12 mouse cellular contexts compared by ENCODE assay signal in the genomic region with DNA sequence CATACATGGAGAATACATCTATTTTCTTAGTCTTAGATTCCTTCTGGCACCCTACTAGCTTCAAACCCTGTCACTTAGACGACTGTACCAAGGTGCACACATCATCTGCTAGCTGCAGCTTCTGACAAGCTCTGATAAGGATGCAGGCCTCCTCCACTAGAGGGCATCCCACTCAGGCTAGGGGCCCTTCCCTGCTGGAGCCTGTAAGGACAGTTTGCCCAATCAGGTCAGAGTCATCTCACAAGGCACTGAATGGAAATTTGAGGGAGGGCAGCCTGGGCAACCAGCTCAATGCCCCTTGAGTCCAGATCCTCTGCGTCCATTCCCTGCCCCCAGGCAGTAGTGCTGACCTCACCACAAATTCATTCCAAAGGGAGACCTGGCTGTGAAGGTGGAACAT. TPM values are rescaled to one million over a fixed set of nuclear protein-coding genes. Genes with fewer than 3 reads are reported as not detected.
DNase-seq lines count a peak whose midpoint lies in the region; ATAC-seq and TF ChIP-seq lines count a peak whose summit lies in the region.
"Not testable (repeated sequence)": the region's sequence is repeated elsewhere in the genome, so short reads cannot be mapped to it uniquely, and the experiment has no call there.
"Had no signal": no experiment of that assay in that cellular context is flagged by ENCODE, and none has a peak within 500 bp of the region (broad histone marks: within the 10 kb centered on the region; RNA-seq: fewer than 3 reads in every experiment).

No protein-coding gene starts in this region.

- intact Hi-C loops in left cerebral cortex, postnatal 4 days (cut with DNase I) = not testable (repeated sequence)

- ATAC-seq in forebrain, postnatal 0 days = peak; percentile 54; the same call in 1 of the 2 replicates
- ATAC-seq in hindbrain, postnatal 0 days = not testable (repeated sequence)

- H3K9me3 ChIP-seq in forebrain, postnatal 0 days (ENCODE audit: low read length); hindbrain, postnatal 0 days (ENCODE audit: low read length): not testable (repeated sequence)

- WGBS in forebrain, postnatal 0 days = 25% methylated on average over 2 of the region's 2 CpGs
- WGBS in hindbrain, postnatal 0 days = 50% methylated on average over 2 of the region's 2 CpGs

- peak; percentile 68 for TF ChIP-seq CTCF in forebrain, postnatal 0 days (IDR thresholded peaks at IDR 0.05; ENCODE audit: low read depth)
- peak; percentile 75 for TF ChIP-seq CTCF in hindbrain, postnatal 0 days (IDR thresholded peaks at IDR 0.05; ENCODE audit: low read depth)

- H3K36me3 ChIP-seq in forebrain, postnatal 0 days (ENCODE audit: insufficient read depth) = peaks cover 49% of the 10 kb centered on the region
- peaks cover 35% of the 10 kb centered on the region for H3K36me3 ChIP-seq in hindbrain, postnatal 0 days (ENCODE audit: insufficient read depth, low read length)

- H3K4me3 ChIP-seq in forebrain, postnatal 0 days (ENCODE audit: low read depth, low read length); hindbrain, postnatal 0 days (ENCODE audit: low read length): not testable (repeated sequence)

- not testable (repeated sequence) for H3K9ac ChIP-seq in forebrain, postnatal 0 days; hindbrain, postnatal 0 days (replicated peaks; ENCODE audit: low read length)

- not testable (repeated sequence) for H3K27ac ChIP-seq in forebrain, postnatal 0 days (ENCODE audit: low read depth, low read length); hindbrain, postnatal 0 days

- H3K4me2 ChIP-seq in forebrain, postnatal 0 days (ENCODE audit: low read depth); hindbrain, postnatal 0 days (ENCODE audit: low read depth, low read length): not testable (repeated sequence)

- not testable (repeated sequence) for H3K4me1 ChIP-seq in forebrain, postnatal 0 days (ENCODE audit: insufficient read depth); hindbrain, postnatal 0 days (ENCODE audit: insufficient read depth, low read length)

- not testable (repeated sequence) for H3K27me3 ChIP-seq in forebrain, postnatal 0 days (ENCODE audit: insufficient read depth, low read length); hindbrain, postnatal 0 days (ENCODE audit: insufficient read depth, low read length)

- DNase-seq in A20 (ENCODE audit: low read depth, low spot score) (peak; percentile 49), ZHBTc4 (ENCODE audit: low read depth, low spot score) (peak; percentile 78)
- peak; percentile 36 for DNase-seq in cerebellum, adult 9-10 months
- DNase-seq in forebrain, postnatal 0 days = not testable (repeated sequence)
- DNase-seq in hindbrain, postnatal 0 days (ENCODE audit: low spot score) = peak; percentile 73
- peak; percentile 59 for DNase-seq in left cerebral cortex, postnatal 4 days
- peak; percentile 45 for DNase-seq in mesoderm, embryonic 11.5 days (ENCODE audit: low read depth, low spot score)
- DNase-seq in spleen, postnatal 10 days (ENCODE audit: low spot score in 2 of 2) = peak; percentile 12 to 53

RNA-seq across cellular contexts. Expression of a gene that starts 20.7 kb away (rescaled TPM):
- 91.6 and 117 TPM in 2 replicates for total RNA-seq in forebrain, postnatal 0 days (2014; rRNA removed)
- polyA plus RNA-seq in forebrain, postnatal 0 days (2015; fragmentation: Nextera tagmentation; extraction: Ambion mirVana) = 102 and 103 TPM in 2 replicates
- 101 and 102 TPM in 2 replicates for total RNA-seq in hindbrain, postnatal 0 days (2014; rRNA removed)
- polyA plus RNA-seq in hindbrain, postnatal 0 days (2015; fragmentation: Nextera tagmentation; extraction: Ambion mirVana) = 93.3 and 99.4 TPM in 2 replicates
- 10 to 100 TPM; 74.3 to 84.6 TPM for total RNA-seq in left cerebral cortex, postnatal 4 days (2021)

RNA-seq across cellular contexts. Expression of a gene that starts 27.7 kb away (rescaled TPM):
- total RNA-seq in forebrain, postnatal 0 days (2014; rRNA removed) = 44.8 and 56.6 TPM in 2 replicates
- polyA plus RNA-seq in forebrain, postnatal 0 days (2015; fragmentation: Nextera tagmentation; extraction: Ambion mirVana) = 65.4 and 71.1 TPM in 2 replicates
- 10.5 and 13.6 TPM in 2 replicates for total RNA-seq in hindbrain, postnatal 0 days (2014; rRNA removed)
- 5.9 and 6.3 TPM in 2 replicates for polyA plus RNA-seq in hindbrain, postnatal 0 days (2015; fragmentation: Nextera tagmentation; extraction: Ambion mirVana)
- 10 to 100 TPM; 51.6 to 64.6 TPM for total RNA-seq in left cerebral cortex, postnatal 4 days (2021)
- polyA plus RNA-seq: erythroblast, embryonic 14.5 days; liver, embryonic 16.5 days had no signal

RNA-seq across cellular contexts. Expression of a gene that starts 38.4 kb away (rescaled TPM):
- not detected in 2 replicates for total RNA-seq in forebrain, postnatal 0 days (2014; rRNA removed)
- polyA plus RNA-seq in forebrain, postnatal 0 days (2015; fragmentation: Nextera tagmentation; extraction: Ambion mirVana) = not detected in 2 replicates
- not detected in 2 replicates for total RNA-seq in hindbrain, postnatal 0 days (2014; rRNA removed)
- not detected in 2 replicates for polyA plus RNA-seq in hindbrain, postnatal 0 days (2015; fragmentation: Nextera tagmentation; extraction: Ambion mirVana)
- total RNA-seq in left cerebral cortex, postnatal 4 days (2021) = not detected
- total RNA-seq: layer of hippocampus, adult 18-20 months had no signal
- polyA plus RNA-seq: erythroblast, embryonic 14.5 days; heart, embryonic 11.5 days; liver, embryonic 16.5 days had no signal

RNA-seq across cellular contexts. Expression of a gene that starts 56.1 kb away (rescaled TPM):
- total RNA-seq in forebrain, postnatal 0 days (2014; rRNA removed) = not detected in 2 replicates
- not detected in 2 replicates for polyA plus RNA-seq in forebrain, postnatal 0 days (2015; fragmentation: Nextera tagmentation; extraction: Ambion mirVana)
- total RNA-seq in hindbrain, postnatal 0 days (2014; rRNA removed) = not detected in 2 replicates
- polyA plus RNA-seq in hindbrain, postnatal 0 days (2015; fragmentation: Nextera tagmentation; extraction: Ambion mirVana) = 0.03 TPM in 1 of 2 replicates, not detected in the other
- not detected for total RNA-seq in left cerebral cortex, postnatal 4 days (2021)
- total RNA-seq: layer of hippocampus, adult 18-20 months had no signal
- polyA plus RNA-seq: erythroblast, embryonic 14.5 days; heart, embryonic 11.5 days; liver, embryonic 16.5 days had no signal
